2 mouse cellular contexts compared by ENCODE assay signal in genomic region chr4:147641932-147642331, GRCm38 (mm10). TPM values are rescaled to one million over a fixed set of nuclear protein-coding genes. Genes with fewer than 3 reads are reported as not detected.
"Had no signal": no experiment of that assay in that cellular context is flagged by ENCODE, and none has a peak within 500 bp of the region (broad histone marks: within the 10 kb centered on the region; RNA-seq: fewer than 3 reads in every experiment).

No protein-coding gene starts in this region.

RNA-seq across cellular contexts. Expression of gene Zfp979, which starts 0.4 kb away (rescaled TPM):
- total RNA-seq: monocyte, adult 5-6 weeks had no signal
- polyA plus RNA-seq: liver, adult 2 months had no signal
